Mouse (Mus musculus) lung, adult 2 months (tissue): ENCODE data around the gene Tnfrsf25.
A peak's percentile ranks its signal among the peaks of the same experiment; 100 is the strongest.

ENCODE experiments used
- CTCF ChIP-seq: fragments of 200-500 bp; IDR thresholded peaks from 2 replicates; pipeline ENCODE4 v1.5.1; 2011; ENCODE audit warnings: mild to moderate bottlenecking, low read length, control low read depth; ENCODE audit not compliant: insufficient read depth
- POLR2A ChIP-seq: fragments of 200-500 bp; IDR thresholded peaks from 2 replicates; pipeline ENCODE4 v1.6.1; 2011; ENCODE audit warnings: low read depth, mild to moderate bottlenecking, control low read depth, low read length, borderline replicate concordance; ENCODE audit errors: extremely low read depth

DNA sequence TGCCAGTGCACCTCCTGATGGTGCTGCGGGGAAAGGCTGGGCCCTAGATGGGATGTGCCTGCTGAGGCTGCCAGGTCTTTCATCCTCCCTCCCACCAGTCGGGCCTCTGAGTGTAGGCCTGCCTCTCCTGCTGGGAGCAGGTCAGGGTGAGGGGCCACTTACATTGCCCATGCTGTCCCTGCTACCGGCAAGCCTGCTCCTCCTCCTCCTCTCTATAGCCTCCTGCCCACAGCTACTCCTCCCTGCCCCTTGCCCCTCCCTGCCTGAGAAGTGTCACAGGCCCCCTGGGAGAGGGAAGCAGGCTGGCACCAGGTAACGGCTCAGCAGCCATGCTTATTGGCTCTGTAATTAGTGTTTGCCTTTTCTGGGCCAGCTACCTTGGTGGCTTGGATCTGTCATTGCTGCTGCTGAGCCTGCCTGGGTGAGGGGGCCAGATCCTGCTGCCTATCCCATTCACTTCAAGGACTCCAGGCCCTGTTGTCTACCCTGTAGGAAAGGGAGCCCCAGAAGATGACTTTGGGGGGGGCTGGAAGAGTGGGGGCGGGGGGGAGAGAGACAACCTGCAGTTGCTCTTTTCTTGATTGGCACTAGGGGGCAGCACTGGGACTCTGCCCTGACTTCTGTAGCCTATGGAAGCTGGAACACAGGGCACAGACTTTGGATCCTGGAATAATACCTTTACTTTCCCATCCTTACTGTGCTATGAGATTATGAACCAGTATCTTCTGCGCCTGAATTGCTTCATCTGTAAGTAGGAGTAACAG lies 20.6 kb downstream of the Tnfrsf25 start:
- TF ChIP-seq POLR2A (no peak), CTCF (peak; percentile 68)
